Mouse (Mus musculus) spleen, postnatal 10 days (tissue): ENCODE measurements around the gene Farp2.
"Not testable (repeated sequence)": the region's sequence is repeated elsewhere in the genome, so short reads cannot be mapped to it uniquely, and the experiment has no call there.

Experiments
- DNase-seq, 2 experiments: peaks; one replicate each; pipeline ENCODE4 v3.0.0; 2021 to 2022; ENCODE audit warnings: low spot score in 2 of 2

The Farp2 gene

DNA sequence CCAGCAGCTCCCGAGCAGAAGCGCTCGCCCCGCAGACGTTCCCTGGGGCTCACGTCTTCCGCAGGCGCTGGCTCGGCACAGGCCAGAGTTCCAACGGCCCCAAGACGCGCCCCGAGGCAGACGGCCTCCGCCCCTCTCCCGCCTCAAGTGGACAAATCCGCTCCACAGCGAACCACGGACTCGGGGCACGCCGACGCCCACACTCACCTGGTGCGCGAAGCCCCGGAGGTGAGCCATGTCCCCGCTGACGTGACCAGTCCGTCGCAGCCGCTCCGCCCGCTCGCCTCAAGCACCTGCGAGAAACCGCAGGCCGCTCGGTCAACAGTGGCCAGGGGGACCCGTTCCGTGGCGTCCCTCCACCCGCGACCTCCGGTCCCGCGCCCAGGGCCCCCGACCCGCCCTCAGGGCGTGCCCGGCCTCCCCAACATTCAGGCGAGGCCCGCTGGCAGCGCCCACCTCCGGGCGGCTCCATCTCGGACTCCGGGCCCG, 123.3 kb downstream of the Farp2 start:
- DNase-seq: peak in 1 of 2 experiments; percentile 72

DNA sequence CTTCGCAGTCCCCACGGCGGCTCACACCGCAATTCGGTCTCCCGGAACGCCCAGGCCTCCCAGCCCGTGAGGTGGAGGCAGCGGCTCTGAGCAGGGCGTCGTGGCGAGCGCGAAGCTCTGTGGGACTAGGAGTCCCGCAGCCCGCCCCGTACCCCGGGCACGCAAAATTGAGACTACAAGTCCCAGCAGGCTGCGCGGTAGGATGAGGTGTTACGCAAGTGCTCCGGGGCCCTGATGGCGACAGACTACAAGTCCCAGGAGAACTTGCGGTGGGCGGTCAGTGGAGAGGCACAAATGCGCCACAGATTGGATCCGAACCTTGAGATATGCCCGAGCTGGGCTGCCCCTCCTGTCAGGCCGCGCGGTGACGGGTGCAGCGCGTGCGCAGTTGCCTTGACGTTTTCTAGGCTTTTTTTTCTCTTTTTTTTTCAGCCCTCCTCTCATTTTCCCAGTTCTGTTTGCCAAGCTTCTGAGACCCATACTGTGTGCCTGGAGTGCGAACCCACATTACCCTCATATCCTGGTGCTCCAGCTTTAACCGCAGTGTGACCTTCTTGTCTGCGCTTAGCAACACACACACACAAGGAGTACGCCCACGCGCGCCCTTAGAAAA, 123.8 kb downstream of the Farp2 start:
- peak; percentile 94 to 99 for DNase-seq

DNA sequence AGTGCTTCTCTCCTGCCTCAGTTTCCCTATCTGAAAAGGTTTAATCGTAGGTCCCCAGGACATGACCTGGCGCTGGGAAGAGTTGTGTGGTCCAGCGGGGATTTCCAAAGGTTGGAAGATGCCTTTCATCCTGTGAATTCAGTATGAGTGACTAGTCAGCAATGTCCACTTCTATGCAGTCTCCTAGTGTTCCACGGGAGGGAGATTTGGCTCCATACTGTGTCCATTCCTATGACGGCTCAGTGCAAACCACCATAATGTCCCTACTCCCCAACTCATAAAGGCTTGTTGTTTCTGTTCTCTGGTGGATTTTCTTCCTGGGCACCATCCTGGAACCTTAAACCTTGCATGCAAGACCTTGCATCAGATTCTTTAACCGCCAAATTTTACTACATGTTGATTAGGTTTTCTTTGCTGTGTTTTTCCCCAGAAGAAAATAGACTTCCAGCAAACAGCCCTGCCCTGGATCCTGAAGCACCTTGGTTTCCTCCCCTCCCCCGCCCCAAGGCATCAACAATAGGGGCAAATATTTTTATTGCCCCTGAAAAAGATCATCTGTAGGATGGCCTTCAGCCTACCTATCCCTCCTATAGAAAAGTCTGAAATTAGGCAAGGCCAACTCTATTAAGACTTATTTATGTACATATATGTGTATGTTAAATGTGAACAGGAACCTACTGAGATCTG, 124.5 kb downstream of the Farp2 start:
- DNase-seq: no peak

DNA sequence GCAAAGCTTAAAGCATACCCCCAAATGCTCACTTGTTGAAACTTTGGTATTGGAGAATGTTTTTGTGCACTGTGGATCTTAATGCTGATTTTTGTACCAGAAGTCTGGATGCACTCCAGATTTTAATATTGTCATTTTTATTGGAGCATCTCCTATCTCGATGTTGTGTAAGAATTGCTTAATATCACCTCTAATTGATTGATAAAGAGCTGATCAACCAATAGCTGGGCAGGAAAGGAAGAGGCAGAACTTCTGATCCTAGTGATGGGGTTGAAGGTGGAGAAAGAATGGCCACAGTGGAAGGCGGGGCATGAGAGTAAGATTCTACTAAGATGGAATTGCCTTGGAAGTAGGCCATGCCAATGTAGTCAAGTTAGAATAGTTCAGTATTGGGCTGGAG, 130.1 kb downstream of the Farp2 start:
- no peak for DNase-seq

DNA sequence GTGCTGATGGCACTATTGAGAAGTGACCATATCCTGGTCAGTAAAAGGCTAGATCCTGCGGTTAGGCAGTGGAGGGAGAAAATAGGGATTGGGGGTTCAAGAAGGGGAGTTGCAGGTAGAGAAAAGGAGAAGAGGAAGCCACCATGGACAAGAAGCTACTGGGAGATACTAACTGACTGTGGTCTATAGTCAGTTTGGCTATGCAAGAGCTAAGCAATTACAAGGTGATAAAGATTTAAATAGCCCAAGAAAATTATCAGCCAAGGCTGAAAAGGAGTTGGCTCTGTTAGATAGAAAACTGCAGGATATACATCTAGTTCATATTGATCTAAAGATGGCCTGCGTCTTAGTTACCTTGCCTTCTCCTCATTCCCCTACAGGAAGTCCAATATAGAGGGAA, 130.8 kb downstream of the Farp2 start:
- DNase-seq: no peak

DNA sequence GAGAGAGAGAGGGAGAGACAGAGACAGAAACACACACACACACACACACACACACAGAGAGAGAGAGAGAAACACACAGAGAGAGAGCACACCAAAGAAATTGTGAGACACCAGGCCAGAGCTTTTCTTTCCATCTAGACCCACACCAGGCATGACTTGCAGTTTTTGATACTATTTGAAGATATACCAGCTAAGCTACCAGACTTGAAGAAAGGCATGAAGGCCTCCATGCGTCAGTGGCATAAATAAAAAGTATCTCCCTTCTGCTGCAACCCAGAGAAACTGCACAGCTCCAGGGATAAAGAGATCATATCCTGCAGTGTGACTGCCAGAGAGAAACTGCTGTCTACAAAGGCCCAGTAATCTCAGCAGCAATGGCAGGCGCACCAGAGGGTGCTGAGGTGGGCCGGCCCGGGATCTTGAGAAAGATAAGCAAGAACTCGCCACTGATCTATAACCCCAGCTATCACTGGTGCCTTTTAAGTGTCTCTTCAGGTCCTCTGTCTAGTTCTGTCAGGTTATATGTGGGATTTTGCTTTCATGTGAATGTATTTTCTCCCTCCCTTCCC, 137.8 kb downstream of the Farp2 start:
- DNase-seq: no peak

DNA sequence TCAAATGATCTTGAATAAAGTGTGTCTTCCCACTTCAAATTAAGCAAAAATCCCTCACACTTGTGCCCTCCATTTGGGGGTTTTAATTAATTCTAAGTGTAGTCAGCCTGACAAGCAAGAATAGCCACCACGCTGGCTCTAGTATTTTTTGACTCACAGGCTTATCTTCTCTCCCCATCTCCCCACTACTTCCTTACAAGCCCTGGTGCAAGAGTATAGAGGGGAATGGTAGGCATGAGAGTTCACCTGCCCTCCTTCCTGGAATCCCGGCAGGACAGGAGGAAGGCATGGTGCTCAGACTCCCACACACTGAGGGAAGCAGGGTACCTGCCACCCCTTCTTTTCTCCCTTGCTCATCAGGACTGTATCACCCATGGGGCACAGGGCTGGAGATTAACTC, 142.4 kb downstream of the Farp2 start:
- DNase-seq: no peak

DNA sequence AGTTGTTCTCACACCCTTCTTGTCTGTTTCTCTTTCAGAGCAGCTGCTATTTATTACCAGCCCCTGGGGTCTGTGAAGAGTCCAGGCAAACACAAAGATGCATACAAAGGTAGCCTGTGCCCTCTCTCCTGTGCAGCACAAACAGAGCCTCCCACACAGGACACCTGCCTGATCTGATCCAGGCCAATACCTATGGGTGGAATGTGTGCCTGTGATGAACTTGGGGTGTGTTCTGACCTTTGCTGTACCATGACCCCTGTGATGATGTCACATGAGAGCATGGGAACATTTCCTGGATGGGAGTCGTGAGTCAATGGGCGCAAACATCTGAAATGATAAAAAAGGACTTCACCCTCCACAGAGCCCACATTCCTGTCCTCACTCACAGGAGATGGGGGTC, 142.9 kb downstream of the Farp2 start:
- DNase-seq: no peak

DNA sequence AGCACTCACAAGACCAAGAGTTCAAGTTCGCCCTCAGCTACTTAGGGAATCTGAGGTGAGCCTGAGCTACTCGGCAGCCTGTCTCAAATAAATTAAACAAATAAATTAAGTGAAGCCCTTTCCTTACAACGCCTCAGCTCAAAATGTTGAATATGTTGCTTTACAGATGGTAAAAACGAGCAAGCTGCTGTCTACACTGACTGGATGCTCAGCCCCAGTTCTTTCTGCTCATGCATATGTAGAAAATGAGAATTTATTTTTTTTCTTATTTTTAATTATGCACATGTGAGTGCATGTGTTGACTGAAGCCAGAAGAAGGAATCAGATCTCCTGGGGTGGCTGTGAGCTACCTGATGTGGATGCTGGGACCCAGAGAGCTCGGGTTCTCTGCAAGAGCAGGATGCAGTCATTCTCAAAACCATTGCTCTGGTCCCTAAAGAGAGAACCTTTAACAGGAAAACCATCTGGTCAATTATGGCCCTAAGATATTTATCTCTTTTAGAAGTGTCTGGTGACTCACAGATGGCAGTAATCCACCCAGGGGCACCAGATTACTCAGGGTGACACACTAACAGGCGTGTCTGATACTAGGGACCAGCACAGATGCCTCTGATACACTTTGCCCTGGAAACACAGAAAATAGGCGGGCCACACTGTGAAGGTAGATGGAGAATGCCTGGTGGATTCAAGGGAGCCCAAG, 144.6 kb downstream of the Farp2 start:
- DNase-seq: no peak

- DNase-seq: no peak
Observed at GRCm38 (mm10) chr1:93657025-93657360, 145.1 kb downstream of the Farp2 start.

- DNase-seq: not testable (repeated sequence)
Observed at GRCm38 (mm10) chr1:93658559-93658958, 146.7 kb downstream of the Farp2 start, which contains the start of gene Stk25. Gene Stk25, minus strand, starts transcription at chr1:93658659.

GRCm38 (mm10) chr1:93667760-93668400, 156.0 kb downstream of the Farp2 start:
- DNase-seq: peak in 1 of 2 experiments; percentile 62

GRCm38 (mm10) chr1:93668791-93669548, 157.1 kb downstream of the Farp2 start:
- DNase-seq: peak; percentile 31 to 78

GRCm38 (mm10) chr1:93669941-93670340, 158.1 kb downstream of the Farp2 start:
- DNase-seq: no peak
